Comparison of ENCODE assay signal across 12 mouse cellular contexts in genomic region chr14:13982174-13982573, GRCm38 (mm10). TPM values are rescaled to one million over a fixed set of nuclear protein-coding genes. Genes with fewer than 3 reads are reported as not detected.
DNase-seq lines count a peak whose midpoint lies in the region; TF ChIP-seq lines count a peak whose summit lies in the region.
"Had no signal": no experiment of that assay in that cellular context is flagged by ENCODE, and none has a peak within 500 bp of the region (broad histone marks: within the 10 kb centered on the region; RNA-seq: fewer than 3 reads in every experiment).

No protein-coding gene starts in this region.

- H3K4me1 ChIP-seq in liver, adult 2 months (ENCODE audit: control insufficient read depth, insufficient read depth, low read length), result peaks cover 3% of the 10 kb centered on the region
- no peaks in the 10 kb centered on the region; the same call in 1 of the 2 replicates for H3K4me1 ChIP-seq in embryonic fibroblast, embryonic 13.5 days (ENCODE audit: control insufficient read depth, insufficient read depth, low read length)
- H3K4me1 ChIP-seq: limb, embryonic 12.5 days had no signal

- 88% methylated on average over 2 of the region's 2 CpGs for WGBS in liver, adult 2 months

- no peaks in the 10 kb centered on the region; the same call in 1 of the 2 replicates for H3K79me2 ChIP-seq in liver, adult 2 months (ENCODE audit: control insufficient read depth, insufficient read depth, low read length)

- no peaks in the 10 kb centered on the region for H3K36me3 ChIP-seq in liver, adult 2 months (ENCODE audit: control insufficient read depth, insufficient read depth, low read length)
- H3K36me3 ChIP-seq: limb, embryonic 12.5 days had no signal

- TF ChIP-seq POLR2A in liver, adult 2 months (IDR thresholded peaks at IDR 0.05; ENCODE audit: extremely low read depth, insufficient read depth, low read length), result no peak
- no peak for TF ChIP-seq POLR2A in embryonic fibroblast, embryonic 13.5 days (IDR thresholded peaks at IDR 0.05; ENCODE audit: low read depth, low read length)

- no peak overlapping the region for H3K4me3 ChIP-seq in liver, adult 2 months (ENCODE audit: insufficient read depth, low read depth, low read length)
- H3K4me3 ChIP-seq in embryonic fibroblast, embryonic 13.5 days (ENCODE audit: insufficient read depth, low read length), result no peak overlapping the region
- H3K4me3 ChIP-seq: limb, embryonic 12.5 days; megakaryocyte, embryonic 14.5 days had no signal

- no peaks in the 10 kb centered on the region for H3K27me3 ChIP-seq in liver, adult 2 months (ENCODE audit: control insufficient read depth, insufficient read depth, low read length)
- H3K27me3 ChIP-seq: limb, embryonic 12.5 days; megakaryocyte, embryonic 14.5 days had no signal

- intact Hi-C loops in left cerebral cortex, postnatal 4 days (cut with DNase I), result no loop called here

- DNase-seq in embryo, embryonic 10 days (ENCODE audit: low spot score), result peak; percentile 36
- no peak for DNase-seq in embryo, embryonic 9.5 days (ENCODE audit: extremely low spot score)
- no peak for DNase-seq in liver, adult 2 months (ENCODE audit: extremely low read depth, low read depth, low spot score)
- DNase-seq in liver, result no peak
- DNase-seq in mesoderm, embryonic 11.5 days (ENCODE audit: low read depth, low spot score), result peak; percentile 12
- no peak for DNase-seq in urinary bladder, postnatal 25 days (ENCODE audit: low spot score)
- no peak for DNase-seq in left cerebral cortex, postnatal 4 days
- DNase-seq: cerebellum, adult 9-11 months; heart, postnatal 14 days had no signal

- H3K9ac ChIP-seq in liver, adult 2 months (ENCODE audit: low read depth, low read length), result no peak overlapping the region
- H3K9ac ChIP-seq: limb, embryonic 12.5 days had no signal

- TF ChIP-seq CTCF in liver, adult 2 months (IDR thresholded peaks at IDR 0.05; ENCODE audit: low read depth, low read length), result 0 out of 2 replicates have a peak, but pooled peaks have one; percentile 14
- 0 out of 2 replicates have a peak, but pooled peaks have one; percentile 17 for TF ChIP-seq CTCF in embryonic fibroblast, embryonic 13.5 days (IDR thresholded peaks at IDR 0.05; ENCODE audit: borderline replicate concordance, insufficient read depth, low read length)

- no peak overlapping the region for H3K27ac ChIP-seq in liver, adult 2 months (replicated peaks; ENCODE audit: insufficient read depth, low read depth, low read length)
- no peak overlapping the region for H3K27ac ChIP-seq in embryonic fibroblast, embryonic 13.5 days (ENCODE audit: insufficient read depth, low read length)
- H3K27ac ChIP-seq: limb, embryonic 12.5 days had no signal

RNA-seq across cellular contexts. Expression of gene Thoc7, which starts 20.5 kb away (rescaled TPM):
- 41.5 and 53.3 TPM in 2 replicates for total RNA-seq in liver, adult 2 months (2014; rRNA removed)
- 13.8 and 16.5 TPM in 2 replicates for polyA plus RNA-seq in liver, adult 2 months (2012; rRNA removed)
- polyA plus RNA-seq in embryonic fibroblast, embryonic 13.5 days (2011; ENCODE audit: insufficient read length, low read depth, missing spikeins), result 118 and 128 TPM in 2 replicates
- 100 to 1,000 TPM; 118 to 119 TPM for total RNA-seq in left cerebral cortex, postnatal 4 days (2021)

RNA-seq across cellular contexts. Expression of gene Atxn7, which starts 20.9 kb away (rescaled TPM):
- 13.2 and 14.9 TPM in 2 replicates for total RNA-seq in liver, adult 2 months (2014; rRNA removed)
- polyA plus RNA-seq in liver, adult 2 months (2012; rRNA removed), result 14.2 and 16.8 TPM in 2 replicates
- polyA plus RNA-seq in embryonic fibroblast, embryonic 13.5 days (2011; ENCODE audit: insufficient read length, low read depth, missing spikeins), result 11.9 and 14.2 TPM in 2 replicates
- 10 to 100 TPM; 18.4 to 22.7 TPM for total RNA-seq in left cerebral cortex, postnatal 4 days (2021)

Comparison
In these comparisons a context has a peak if more than half of its experiments do, and no peak if none do; other contexts are left out.
1. DNase-seq: peak in embryo, embryonic 10 days (single experiment) and mesoderm, embryonic 11.5 days (single experiment); none in embryo, embryonic 9.5 days (single experiment), liver, adult 2 months (single experiment), liver (single experiment), urinary bladder, postnatal 25 days (single experiment) and left cerebral cortex, postnatal 4 days (single experiment).